Mouse (Mus musculus): ENCODE data around the gene Gpa33.

DNA sequence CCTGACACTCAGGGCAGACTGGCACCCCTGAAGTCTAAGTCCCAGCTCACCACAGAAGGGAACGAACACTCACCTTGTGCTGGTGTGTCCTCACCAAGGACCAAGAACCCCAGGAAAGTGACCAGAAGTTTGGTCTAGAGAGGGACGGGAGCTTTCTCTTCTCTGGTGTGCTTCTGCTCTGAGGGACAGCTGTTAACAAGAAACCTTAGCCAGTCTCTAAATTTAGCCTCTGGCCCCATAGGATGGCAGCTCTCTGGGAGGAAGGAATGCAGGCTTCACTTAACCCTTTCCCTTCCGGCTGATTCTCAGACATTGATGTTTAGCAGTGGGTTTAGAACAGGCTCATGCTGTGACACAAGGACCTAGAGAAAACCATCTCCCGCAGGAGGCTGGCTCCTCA is 2.3 kb upstream of the Gpa33 start, which contains the start of gene Dusp27:
- TF ChIP-seq POLR2A (IDR thresholded peaks at IDR 0.05; ENCODE audit: insufficient read depth, low read length) (no peak), CTCF (IDR thresholded peaks at IDR 0.05; ENCODE audit: low read depth, low read length) (no peak)

Measured in ES-Bruce4 (cell line).